Mouse (Mus musculus) heart, embryonic 16.5 days (tissue): ENCODE data around the gene Srgn. TPM values are rescaled to one million over a fixed set of nuclear protein-coding genes. Genes with fewer than 3 reads are reported as not detected.
"Not testable (repeated sequence)": the region's sequence is repeated elsewhere in the genome, so short reads cannot be mapped to it uniquely, and the experiment has no call there.

Source experiments
- ATAC-seq: fragments of 200-750 bp; cut with Nextera tagmentation; replicated peaks from 2 replicates; pipeline ENCODE4 v1.8.0; 2017; ENCODE audit warnings: moderate number of reproducible peaks; ENCODE audit not compliant: insufficient read depth, low FRiP score; ENCODE audit errors: extremely low read depth
- H3K27ac ChIP-seq: fragments of 300-500 bp; sonication (generic); 2 replicates; pipeline ENCODE4 v1.5.1; 2014; ENCODE audit warnings: mild to moderate bottlenecking, low read length, control low read depth, moderate library complexity
- H3K27me3 ChIP-seq: fragments of 300-500 bp; sonication (generic); 2 replicates; pipeline ENCODE4 v1.6.1; 2014; ENCODE audit warnings: low read length, mixed read lengths; ENCODE audit not compliant: control insufficient read depth, insufficient read depth
- H3K36me3 ChIP-seq: fragments of 300-500 bp; sonication (generic); 2 replicates; pipeline ENCODE4 v1.6.1; 2014; ENCODE audit not compliant: control insufficient read depth, insufficient read depth
- H3K4me1 ChIP-seq: fragments of 300-500 bp; sonication (generic); 2 replicates; pipeline ENCODE4 v1.6.1; 2014; ENCODE audit warnings: low read length, mixed read lengths; ENCODE audit not compliant: control insufficient read depth, insufficient read depth
- H3K4me2 ChIP-seq: fragments of 300-500 bp; sonication (generic); 2 replicates; pipeline ENCODE4 v1.6.1; 2014; ENCODE audit warnings: low read depth, mild to moderate bottlenecking, control low read depth, low read length
- H3K4me3 ChIP-seq: fragments of 300-500 bp; sonication (generic); 2 replicates; pipeline ENCODE4 v1.5.1; 2014; ENCODE audit warnings: mild to moderate bottlenecking, control low read depth, low read length
- H3K9ac ChIP-seq: fragments of 300-500 bp; sonication (generic); 2 replicates; pipeline ENCODE4 v1.6.1; 2014; ENCODE audit warnings: low read length, control low read depth
- H3K9me3 ChIP-seq: fragments of 300-500 bp; sonication (generic); replicated peaks from 2 replicates; pipeline ENCODE4 v1.6.1; 2016; ENCODE audit warnings: low read length; ENCODE audit not compliant: control insufficient read depth
- WGBS: fragments of 180-500 bp; shearing (Covaris S2); extraction: QIAGEN DNeasy Blood & Tissue Kit; methylation state at CpG from one replicate; pipeline ENCODE4 v1.1.7; 2014; 5-methylcytosine and 5-hydroxymethylcytosine counted together
- polyA plus RNA-seq: library from polyadenylated mRNA; unstranded; fragments of >200 nt; fragmentation: Nextera tagmentation; extraction: Ambion mirVana; gene quantifications from 2 replicates; pipeline ENCODE4 v1.2.1, GENCODE M21; 2015

The Srgn gene
- polyA plus RNA-seq, 1 experiment from 2014 or later, result 28.8 TPM

- Histone ChIP-seq H3K9me3 (no peaks in the 10 kb centered on the region), H3K4me2 (no peak overlapping the region), H3K4me3 (no peak overlapping the region), H3K4me1 (no peaks in the 10 kb centered on the region; the same call in 1 of the 2 replicates), H3K27ac (no peak overlapping the region), H3K27me3 (no peaks in the 10 kb centered on the region), H3K36me3 (no peaks in the 10 kb centered on the region), H3K9ac (no peak overlapping the region)
- no peak for ATAC-seq
- 74% methylated on average over 7 of the region's 7 CpGs for WGBS
Observed at GRCm38 (mm10) chr10:62501951-62502350, 25.3 kb downstream of the Srgn start.

DNA sequence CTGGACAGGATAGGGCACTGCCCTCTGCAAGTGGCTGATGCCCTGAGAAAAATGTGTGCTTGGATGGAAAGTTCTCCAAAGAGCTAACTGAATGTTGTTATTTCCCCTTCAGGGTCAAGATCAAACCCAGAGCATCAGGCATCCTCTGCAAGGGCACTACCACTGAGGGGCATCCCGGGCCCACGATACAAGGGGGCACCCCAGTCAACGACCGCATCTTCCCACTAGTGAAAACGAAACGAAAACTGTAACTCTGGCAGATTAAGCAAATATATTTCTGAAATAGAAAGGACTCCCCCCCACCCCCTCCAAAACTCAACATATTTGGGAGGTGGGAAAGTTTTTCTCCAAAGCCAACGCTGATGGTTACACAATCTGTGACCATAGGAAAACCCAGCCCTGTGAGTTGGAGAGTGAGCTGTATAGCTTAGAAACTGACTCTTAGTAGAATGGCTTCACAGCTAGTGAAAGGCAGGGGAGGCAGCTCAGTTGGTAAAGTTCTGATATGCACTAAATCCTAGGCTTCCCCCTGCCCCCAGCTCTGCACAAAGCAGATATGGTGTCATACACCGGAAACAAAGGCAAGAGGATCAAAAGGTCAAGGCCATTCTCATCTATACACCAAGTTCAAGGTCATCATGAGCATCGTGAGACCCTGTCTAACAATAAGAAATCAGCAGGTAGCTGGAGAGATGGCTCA, 26.2 kb downstream of the Srgn start:
- no peak overlapping the region for H3K27ac ChIP-seq
- no peaks in the 10 kb centered on the region; the same call in 1 of the 2 replicates for H3K4me1 ChIP-seq
- no peak overlapping the region for H3K9ac ChIP-seq
- no peaks in the 10 kb centered on the region for H3K36me3 ChIP-seq
- no peaks in the 10 kb centered on the region for H3K9me3 ChIP-seq
- no peak overlapping the region for H3K4me2 ChIP-seq
- WGBS, result 82% methylated on average over 9 of the region's 9 CpGs
- no peak overlapping the region for H3K4me3 ChIP-seq
- H3K27me3 ChIP-seq, result no peaks in the 10 kb centered on the region
- ATAC-seq, result no peak

DNA sequence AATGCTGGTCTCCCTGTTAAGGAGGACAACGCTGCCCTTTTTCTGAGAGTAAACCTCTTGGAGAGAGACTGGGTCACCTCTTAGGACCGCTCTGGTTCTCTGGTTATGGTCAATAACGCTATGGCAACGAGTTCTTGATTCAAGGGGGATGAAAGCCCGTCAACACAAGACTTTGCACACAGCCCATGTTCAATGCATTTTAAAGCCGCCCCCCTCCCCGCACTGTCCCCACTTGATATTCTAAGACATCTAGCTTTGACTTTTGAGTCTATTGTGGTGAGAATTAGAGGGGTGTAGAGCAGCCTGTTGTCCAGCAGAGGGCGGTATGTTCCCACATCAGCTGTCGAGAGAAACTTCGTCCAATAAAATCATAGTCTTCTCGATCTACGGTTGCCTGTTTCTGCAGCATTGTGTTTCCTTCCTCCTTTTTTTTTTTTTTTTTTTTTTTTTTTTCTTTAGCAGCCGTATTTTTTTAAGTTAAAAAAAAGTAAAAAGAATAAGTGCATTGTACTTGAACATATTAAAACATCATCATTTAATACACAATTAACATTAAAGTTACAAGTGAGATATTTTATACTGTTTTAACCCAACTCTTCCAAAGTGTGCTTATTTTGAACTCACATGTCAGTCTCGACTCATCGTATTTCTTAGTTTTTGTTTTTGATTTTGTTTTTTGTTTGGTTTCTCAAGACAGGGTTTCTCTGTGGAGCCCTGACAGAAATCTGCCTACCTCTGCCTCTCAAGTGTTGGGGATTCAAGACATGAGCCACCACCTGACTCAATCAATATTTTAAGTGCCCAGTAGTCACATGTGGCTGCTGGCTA, 26.9 kb downstream of the Srgn start:
- Histone ChIP-seq H3K27me3 (no peaks in the 10 kb centered on the region), H3K27ac (no peak overlapping the region), H3K4me2 (no peak overlapping the region), H3K36me3 (no peaks in the 10 kb centered on the region), H3K4me1 (no peaks in the 10 kb centered on the region; the same call in 1 of the 2 replicates), H3K9me3 (no peaks in the 10 kb centered on the region), H3K4me3 (no peak overlapping the region), H3K9ac (no peak overlapping the region)
- ATAC-seq, result peak; percentile 63; the same call in 1 of the 2 replicates
- WGBS, result 21% methylated on average over 15 of the region's 15 CpGs

- H3K9ac ChIP-seq, result not testable (repeated sequence)
- 75% methylated on average over 3 of the region's 3 CpGs for WGBS
Observed at GRCm38 (mm10) chr10:62491681-62492080, 35.6 kb downstream of the Srgn start.

GRCm38 (mm10) chr10:62488266-62488665, 39.0 kb downstream of the Srgn start:
- ATAC-seq, result no peak
- H3K9ac ChIP-seq, result no peak overlapping the region
- no peaks in the 10 kb centered on the region for H3K9me3 ChIP-seq
- no peaks in the 10 kb centered on the region for H3K36me3 ChIP-seq
- no peak overlapping the region for H3K27ac ChIP-seq
- peaks cover 7% of the 10 kb centered on the region; the same call in 1 of the 2 replicates for H3K4me1 ChIP-seq
- 22% methylated on average over 1 of the region's 1 CpGs for WGBS
- no peak overlapping the region for H3K4me2 ChIP-seq
- H3K27me3 ChIP-seq, result no peaks in the 10 kb centered on the region
- no peak overlapping the region for H3K4me3 ChIP-seq

More at GRCm38 (mm10) chr10:62491681-62492080, 35.6 kb downstream of the Srgn start:
- H3K36me3 ChIP-seq, ATAC-seq, H3K9me3 ChIP-seq, H3K4me3 ChIP-seq, H3K4me2 ChIP-seq, H3K27ac ChIP-seq, H3K27me3 ChIP-seq, H3K4me1 ChIP-seq: not testable (repeated sequence)

DNA sequence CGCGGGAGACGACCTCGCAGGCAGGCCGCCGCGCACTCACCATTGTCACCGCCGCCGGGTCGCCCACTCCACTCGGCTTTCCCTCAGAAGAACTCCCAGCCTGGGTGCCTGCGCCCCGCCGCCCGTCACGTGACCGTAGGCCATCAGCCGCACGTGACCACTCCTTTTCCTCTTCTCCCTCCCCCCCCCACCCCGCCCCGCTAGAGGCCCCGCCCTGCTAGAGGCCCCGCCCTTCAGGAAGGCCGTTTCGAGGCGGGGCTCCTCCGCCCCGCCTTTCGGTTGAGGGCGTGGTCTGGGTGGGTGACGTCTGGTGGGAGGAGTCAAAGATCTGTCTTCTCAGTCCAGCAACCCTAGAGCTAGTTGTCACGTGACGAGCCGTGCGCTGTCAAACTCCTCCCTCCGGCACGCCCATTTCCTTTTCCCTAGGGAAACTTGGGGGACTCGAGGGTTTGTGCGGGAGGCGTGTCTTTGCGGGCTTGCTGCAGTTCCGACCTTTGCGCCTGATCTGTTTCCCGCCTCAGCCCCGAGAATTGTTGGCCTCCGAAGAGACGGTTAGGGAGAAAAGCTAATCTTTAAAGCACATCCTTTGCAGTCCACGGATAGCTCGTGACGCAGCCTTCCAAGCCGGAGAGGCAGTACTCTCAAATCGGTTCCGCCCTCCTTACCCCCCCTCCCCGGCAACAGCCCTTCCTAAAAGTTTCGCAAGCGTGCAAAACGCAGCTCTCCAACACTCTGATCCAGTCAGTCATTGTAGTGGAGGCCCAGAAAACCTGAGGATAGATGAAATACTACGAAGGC, 40.4 kb downstream of the Srgn start, which contains the start of gene Vps26a:
TSS of gene Vps26a (minus strand) at position 188 of the 798 bp plus-strand sequence.
- H3K36me3 ChIP-seq, result no peaks in the 10 kb centered on the region
- H3K27me3 ChIP-seq, result no peaks in the 10 kb centered on the region
- no peaks in the 10 kb centered on the region for H3K9me3 ChIP-seq
- H3K4me3 ChIP-seq, result peak within 1 kb of the TSS; percentile 93
- H3K4me2 ChIP-seq, result peak within 1 kb of the TSS; percentile 85
- H3K9ac ChIP-seq, result peak within 1 kb of the TSS; percentile 93
- ATAC-seq, result peak; percentile 93
- H3K27ac ChIP-seq, result peak within 1 kb of the TSS; percentile 82
- peaks cover 7% of the 10 kb centered on the region; the same call in 1 of the 2 replicates for H3K4me1 ChIP-seq
- under 1% methylated on average over 54 of the region's 59 CpGs for WGBS

- peaks cover 7% of the 10 kb centered on the region; the same call in 1 of the 2 replicates for H3K4me1 ChIP-seq
- H3K27ac ChIP-seq, result peak overlapping the region; percentile 82
- WGBS, result under 1% methylated on average over 39 of the region's 48 CpGs
Observed at GRCm38 (mm10) chr10:62485878-62486582, 41.2 kb downstream of the Srgn start.

DNA sequence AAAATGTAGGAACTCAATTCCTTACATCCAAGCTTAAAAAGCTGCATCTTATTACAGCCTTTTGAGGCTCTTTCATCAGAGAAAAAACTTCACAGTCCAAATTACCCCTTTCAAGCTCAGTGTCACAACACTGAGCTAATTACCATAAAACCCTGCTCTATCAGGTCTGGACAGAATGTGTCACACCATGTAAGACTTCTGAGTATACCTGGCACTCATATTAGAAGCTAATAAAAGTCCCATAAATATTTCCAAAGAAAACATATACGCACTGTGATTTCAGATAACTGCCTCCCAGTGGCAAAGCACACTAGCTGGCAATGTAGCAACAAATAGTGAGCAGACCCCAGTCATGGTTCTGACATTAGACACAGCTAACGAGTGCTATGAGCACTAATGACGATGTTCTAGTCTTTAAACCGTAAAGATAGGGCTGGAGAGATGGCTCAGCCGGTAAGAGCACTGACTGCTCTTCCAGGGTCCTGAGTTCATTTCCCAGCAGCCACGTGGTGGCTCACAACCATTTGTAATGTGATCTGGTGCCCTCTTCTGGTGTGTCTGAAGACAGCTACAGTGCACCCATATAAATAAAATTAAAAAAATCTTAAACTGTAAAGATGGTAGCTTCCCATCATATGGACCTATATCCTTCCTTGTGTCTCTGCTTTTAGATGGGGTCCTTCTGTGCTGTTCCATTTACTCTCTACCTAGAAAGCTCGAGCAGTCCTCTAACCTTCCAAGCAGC, 46.0 kb downstream of the Srgn start:
- Histone ChIP-seq H3K4me3 (no peak overlapping the region), H3K9ac (no peak overlapping the region), H3K27me3 (no peaks in the 10 kb centered on the region), H3K4me2 (no peak overlapping the region), H3K4me1 (no peaks in the 10 kb centered on the region), H3K27ac (no peak overlapping the region), H3K9me3 (no peaks in the 10 kb centered on the region), H3K36me3 (peaks cover 5% of the 10 kb centered on the region; the same call in 1 of the 2 replicates)
- ATAC-seq, result no peak
- 73% methylated on average over 7 of the region's 7 CpGs for WGBS

More at GRCm38 (mm10) chr10:62485878-62486582, 41.2 kb downstream of the Srgn start:
- Histone ChIP-seq H3K9me3 (no peaks in the 10 kb centered on the region), H3K36me3 (no peaks in the 10 kb centered on the region), H3K9ac (peak overlapping the region; percentile 93), H3K4me3 (peak overlapping the region; percentile 93), H3K27me3 (no peaks in the 10 kb centered on the region), H3K4me2 (peak overlapping the region; percentile 85)
- ATAC-seq, result peak; percentile 62
